Mouse (Mus musculus): ENCODE data around the gene Lrba. TPM values are rescaled to one million over a fixed set of nuclear protein-coding genes. Genes with fewer than 3 reads are reported as not detected.

The Lrba gene
- 79.1 TPM for total RNA-seq (2023)

DNA sequence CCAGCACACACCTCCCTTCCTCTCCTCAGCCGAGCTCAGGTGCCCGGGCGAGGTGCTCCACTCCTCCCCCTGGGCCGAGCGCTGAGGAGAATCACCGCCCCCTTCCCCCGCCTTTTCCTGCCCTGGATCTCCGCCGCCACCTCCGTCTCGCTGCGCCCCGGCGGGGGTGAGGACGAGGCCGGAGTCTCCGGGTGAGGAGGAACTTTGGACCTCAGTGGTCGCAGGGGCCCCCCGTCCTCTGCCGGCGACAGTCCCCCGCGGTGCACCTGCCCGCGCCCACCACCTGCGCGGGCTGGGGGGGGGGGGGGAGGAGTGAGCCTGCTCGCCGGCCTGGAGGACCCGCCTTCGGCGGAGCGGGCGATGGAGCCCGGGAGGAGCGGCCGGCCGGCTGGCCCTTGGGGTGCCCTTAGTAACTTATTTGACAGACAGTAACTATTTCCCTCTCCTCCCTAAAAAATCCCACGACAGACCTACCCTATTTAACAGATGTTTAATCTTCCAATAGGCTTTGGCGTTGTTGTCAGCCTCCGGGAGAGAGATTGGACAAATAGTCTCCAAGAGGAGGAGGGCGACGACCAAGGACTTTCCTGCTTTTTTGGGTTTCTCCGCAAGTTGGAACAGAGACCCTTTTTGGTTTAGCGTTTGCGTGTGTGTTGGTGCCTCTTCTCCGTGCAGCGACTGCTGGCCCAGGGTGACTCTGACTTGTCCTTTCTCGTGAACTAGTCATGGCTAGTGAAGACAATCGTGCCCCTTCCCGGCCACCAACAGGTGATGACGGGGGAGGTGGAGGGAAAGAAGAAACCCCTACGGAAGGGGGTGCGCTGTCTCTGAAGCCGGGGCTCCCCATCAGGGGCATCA is at the start of gene Lrba:
Lrba (plus strand) TSS at position 117 of the 858 bp plus-strand sequence.

DNA sequence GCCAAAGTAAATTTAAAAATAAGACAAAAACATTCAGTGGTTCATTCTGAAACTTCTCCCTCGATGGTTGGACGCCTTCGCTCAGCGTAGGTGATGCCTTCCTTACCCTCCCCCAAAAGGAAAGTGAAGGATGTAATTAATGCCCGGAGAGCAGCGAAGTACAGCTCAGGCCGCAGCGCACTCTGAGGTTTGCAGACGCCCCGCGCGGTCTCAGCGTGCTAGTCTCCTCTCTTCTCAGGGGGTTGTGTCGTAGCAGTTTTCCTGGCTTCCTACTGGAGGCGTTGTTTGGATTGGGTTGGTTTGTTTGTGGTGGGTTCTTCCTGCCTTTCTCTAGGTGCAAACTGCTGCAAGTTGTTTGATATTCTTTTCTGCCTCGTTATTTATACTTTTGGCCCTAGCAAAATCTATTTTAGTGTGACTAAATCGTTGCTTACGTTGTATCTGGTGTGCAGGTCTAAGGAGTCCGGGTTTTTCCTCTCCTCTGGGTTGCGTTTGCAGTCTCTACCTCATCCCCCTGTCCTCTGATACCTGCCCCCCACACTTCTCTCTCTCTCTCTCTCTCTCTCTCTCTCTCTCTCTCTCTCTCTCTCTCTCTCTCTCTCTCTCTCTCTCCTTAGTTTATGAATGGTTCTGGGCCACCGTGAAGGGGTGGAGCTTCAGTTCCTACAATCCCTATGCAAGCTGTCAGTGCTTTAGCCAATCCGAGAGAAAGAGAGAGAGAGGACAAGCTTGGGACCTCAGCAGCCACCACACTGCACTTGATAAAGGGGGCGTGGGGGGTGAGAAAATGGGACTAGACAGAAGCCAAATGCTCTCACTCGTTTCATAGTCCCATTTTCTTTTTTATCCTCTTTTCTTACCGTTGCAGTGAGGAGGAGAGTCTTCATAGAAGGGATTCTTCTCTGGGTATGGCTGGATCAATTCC is 323.9 kb downstream of the Lrba start, which contains the start of gene Mab21l2:
Mab21l2 (minus strand) TSS at position 539 of the 925 bp plus-strand sequence.

Other genes starting within 250 kb of the Lrba start
- gene Prss48, start 222.2 kb upstream of the Lrba start, total RNA-seq (2023), result not detected
- 2,432 TPM for gene Rps3a1, start 82.0 kb upstream of the Lrba start, total RNA-seq (2023)

Data from CD4-positive naive resting alpha-beta T cell, adult 76 days (primary cell).